ENCODE assay signal across 14 mouse cellular contexts in the genomic region with DNA sequence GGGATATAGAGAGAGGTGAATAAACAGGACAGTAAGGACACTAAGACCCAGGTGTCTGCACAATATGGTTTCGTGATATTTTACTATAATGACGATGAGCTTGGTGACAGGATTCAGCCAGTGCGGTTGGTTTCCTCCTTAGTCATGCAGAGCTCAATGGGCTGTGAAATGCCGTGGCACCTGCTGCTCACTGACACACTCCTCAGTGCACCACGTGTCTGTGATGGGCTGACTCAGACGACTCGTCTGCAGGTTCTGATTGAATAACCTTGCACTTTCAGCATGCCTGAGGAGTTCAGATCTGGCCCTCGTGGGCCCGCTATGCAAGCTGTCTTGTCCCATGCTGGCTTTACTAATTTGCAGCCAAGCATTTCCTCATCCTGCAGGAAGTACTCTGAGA.
DNase-seq lines count a peak whose midpoint lies in the region; ATAC-seq and TF ChIP-seq lines count a peak whose summit lies in the region.
"Had no signal": no experiment of that assay in that cellular context is flagged by ENCODE, and none has a peak within 500 bp of the region (broad histone marks: within the 10 kb centered on the region; RNA-seq: fewer than 3 reads in every experiment).

No protein-coding gene starts in this region.

- H3K4me3 ChIP-seq in left cerebral cortex, adult 2 months: no peak overlapping the region
- H3K4me3 ChIP-seq in kidney, adult 2 months (ENCODE audit: insufficient read depth, low read depth, low read length): no peak overlapping the region
- H3K4me3 ChIP-seq in neural tube, embryonic 14.5 days (ENCODE audit: low read depth, low read length): no peak overlapping the region
- H3K4me3 ChIP-seq: liver, embryonic 15.5 days had no signal

- ATAC-seq in neural tube, embryonic 14.5 days (ENCODE audit: low read depth): peak; percentile 66; the same call in 1 of the 2 replicates
- ATAC-seq: forebrain, embryonic 16.5 days; intestine, postnatal 0 days had no signal

- no peak overlapping the region for H3K27ac ChIP-seq in left cerebral cortex, adult 2 months
- H3K27ac ChIP-seq in kidney, adult 2 months (ENCODE audit: insufficient read depth, low read depth, low read length): no peak overlapping the region
- no peak overlapping the region for H3K27ac ChIP-seq in neural tube, embryonic 14.5 days (ENCODE audit: low read depth, low read length)
- H3K27ac ChIP-seq: liver, embryonic 15.5 days had no signal

- no peak overlapping the region for H3K9ac ChIP-seq in neural tube, embryonic 14.5 days (replicated peaks; ENCODE audit: low read depth, low read length)
- H3K9ac ChIP-seq: liver, embryonic 15.5 days had no signal

- peak; percentile 69 for DNase-seq in left cerebral cortex, postnatal 4 days
- DNase-seq in left cerebral cortex, adult 2 months (ENCODE audit: extremely low spot score in 1 of 2, low spot score in 2 of 2): no peak
- DNase-seq in brain, embryonic 14.5 days (ENCODE audit: low read depth): peak; percentile 33
- DNase-seq in kidney, adult 2 months: peak; percentile 32
- DNase-seq in thymus, postnatal 14 days: no peak
- DNase-seq in layer of hippocampus, adult 11-12 months (ENCODE audit: low spot score): no peak
- DNase-seq: adrenal gland, postnatal 14 days; heart, postnatal 10 days; right cerebral cortex, postnatal 14 days; thymus, postnatal 36 days had no signal

- H3K4me1 ChIP-seq in kidney, adult 2 months (ENCODE audit: control insufficient read depth, insufficient read depth, low read length): no peaks in the 10 kb centered on the region
- no peaks in the 10 kb centered on the region for H3K4me1 ChIP-seq in neural tube, embryonic 14.5 days (ENCODE audit: control insufficient read depth, insufficient read depth, low read length)
- H3K4me1 ChIP-seq: liver, embryonic 15.5 days had no signal

- no peak overlapping the region for H3K4me2 ChIP-seq in neural tube, embryonic 14.5 days (ENCODE audit: low read depth, low read length)
- H3K4me2 ChIP-seq: liver, embryonic 15.5 days had no signal

- no peak for TF ChIP-seq CTCF in left cerebral cortex, adult 2 months (IDR thresholded peaks at IDR 0.05)
- no peak for TF ChIP-seq CTCF in brain, embryonic 14.5 days (IDR thresholded peaks at IDR 0.05; ENCODE audit: borderline replicate concordance, extremely low read depth, insufficient read depth, insufficient read length)
- no peak for TF ChIP-seq CTCF in kidney, adult 2 months (conservative IDR thresholded peaks at IDR 0.05; ENCODE audit: insufficient read depth, insufficient read length, low read depth, low read length)

- H3K36me3 ChIP-seq in kidney, adult 2 months (ENCODE audit: control insufficient read depth, insufficient read depth, low read length): no peaks in the 10 kb centered on the region
- no peaks in the 10 kb centered on the region for H3K36me3 ChIP-seq in neural tube, embryonic 14.5 days (ENCODE audit: control insufficient read depth, insufficient read depth, low read length)
- H3K36me3 ChIP-seq: liver, embryonic 15.5 days had no signal

- H3K27me3 ChIP-seq in kidney, adult 2 months (replicated peaks; ENCODE audit: control insufficient read depth, insufficient read depth, low read length): no peaks in the 10 kb centered on the region
- H3K27me3 ChIP-seq in neural tube, embryonic 14.5 days (ENCODE audit: control insufficient read depth, insufficient read depth, low read length): no peaks in the 10 kb centered on the region
- H3K27me3 ChIP-seq: liver, embryonic 15.5 days had no signal

- intact Hi-C loops in left cerebral cortex, postnatal 4 days (cut with DNase I): no loop called here
- intact Hi-C loops in left cerebral cortex, adult 2 months (cut with DNase I): no loop called here

- H3K9me3 ChIP-seq in neural tube, embryonic 14.5 days (ENCODE audit: control insufficient read depth, low read length): no peaks in the 10 kb centered on the region
- H3K9me3 ChIP-seq: liver, embryonic 15.5 days had no signal

- WGBS in kidney, adult 2 months: 35% methylated on average over 9 of the region's 9 CpGs
- WGBS in neural tube, embryonic 14.5 days: 61% methylated on average over 9 of the region's 9 CpGs

- no peak for TF ChIP-seq POLR2A in brain, embryonic 14.5 days (IDR thresholded peaks at IDR 0.05; ENCODE audit: borderline replicate concordance, extremely low read depth, insufficient read depth, insufficient read length, poor library complexity, severe bottlenecking)
- no peak for TF ChIP-seq POLR2A in kidney, adult 2 months (IDR thresholded peaks at IDR 0.05; ENCODE audit: low read depth, low read length)

Comparison
In these comparisons a context has a peak if more than half of its experiments do, and no peak if none do; other contexts are left out.
1. DNase-seq: peak in left cerebral cortex, postnatal 4 days (single experiment), brain, embryonic 14.5 days (single experiment) and kidney, adult 2 months (single experiment); none in left cerebral cortex, adult 2 months (0 of 2), thymus, postnatal 14 days (single experiment) and layer of hippocampus, adult 11-12 months (single experiment).